Mouse (Mus musculus): ENCODE data around the gene Prelp. TPM values are rescaled to one million over a fixed set of nuclear protein-coding genes. Genes with fewer than 3 reads are reported as not detected.
A peak's percentile ranks its signal among the peaks of the same experiment; 100 is the strongest.

The Prelp gene
- polyA plus RNA-seq, 1 experiment, result 14.2 TPM

DNA sequence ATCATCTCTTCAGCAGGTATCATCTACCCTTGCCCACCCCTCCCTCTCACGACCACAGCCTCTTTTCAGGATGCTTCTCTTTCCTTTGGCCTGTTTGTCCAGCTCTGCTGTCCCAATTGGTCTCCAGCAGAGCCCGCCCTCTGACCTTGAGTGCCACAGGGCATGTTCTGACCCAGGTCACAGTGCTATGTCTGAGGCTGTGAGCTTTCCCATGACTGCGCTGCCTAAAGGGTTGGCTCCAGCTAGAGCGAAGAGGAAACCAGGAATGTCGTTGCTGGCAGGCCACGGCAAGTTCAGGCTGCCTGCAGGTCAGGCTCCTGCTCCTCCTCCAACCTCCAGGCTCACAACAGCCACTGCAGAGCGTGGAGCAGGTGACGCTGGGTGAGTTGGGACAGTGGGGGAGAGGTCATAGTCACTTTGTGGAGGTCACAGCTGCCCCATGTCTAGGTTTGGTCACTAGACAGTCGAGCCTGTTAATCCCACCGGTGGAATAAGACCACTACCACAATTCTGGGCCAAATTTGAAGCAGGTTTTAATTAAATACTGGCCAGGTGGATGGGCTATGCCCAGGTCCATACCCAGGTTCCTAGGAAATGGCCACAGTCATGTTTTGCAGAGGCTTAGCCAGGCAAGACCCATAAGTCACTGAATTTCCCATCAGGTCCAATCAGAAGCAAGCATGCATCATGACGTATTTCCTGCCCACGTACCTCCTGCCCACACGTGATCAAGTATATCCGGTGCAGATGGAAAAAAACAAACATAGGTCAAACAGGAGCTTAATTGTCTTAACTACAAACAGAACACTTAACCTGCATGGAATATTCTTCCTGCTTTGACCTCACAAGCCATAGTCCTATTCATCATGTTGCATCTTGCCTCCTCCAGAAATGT lies 12.3 kb upstream of the Prelp start:
- TF ChIP-seq CTCF (IDR thresholded peaks at IDR 0.05; ENCODE audit: extremely low read depth, insufficient read length, insufficient replicate concordance, low read depth, low read length) (no peak), POLR2A (IDR thresholded peaks at IDR 0.05; ENCODE audit: low read depth, low read length) (no peak)
- peaks cover 3% of the 10 kb centered on the region; the same call in 1 of the 2 replicates for H3K4me1 ChIP-seq (ENCODE audit: control insufficient read depth, insufficient read depth, insufficient read length, low read length)
- H3K4me3 ChIP-seq (ENCODE audit: low read depth, low read length), result no peak overlapping the region
- 0 out of 2 replicates have a peak, but pooled peaks cover 3% of the 10 kb centered on the region for H3K27me3 ChIP-seq (ENCODE audit: control insufficient read depth, insufficient read depth, low read length)
- WGBS, result 77% methylated on average over 14 of the region's 14 CpGs
- H3K36me3 ChIP-seq (ENCODE audit: control insufficient read depth, insufficient read depth, low read length), result no peaks in the 10 kb centered on the region
- H3K27ac ChIP-seq (ENCODE audit: insufficient read depth, low read depth, low read length), result peak overlapping the region; percentile 13; the same call in 1 of the 2 replicates

DNA sequence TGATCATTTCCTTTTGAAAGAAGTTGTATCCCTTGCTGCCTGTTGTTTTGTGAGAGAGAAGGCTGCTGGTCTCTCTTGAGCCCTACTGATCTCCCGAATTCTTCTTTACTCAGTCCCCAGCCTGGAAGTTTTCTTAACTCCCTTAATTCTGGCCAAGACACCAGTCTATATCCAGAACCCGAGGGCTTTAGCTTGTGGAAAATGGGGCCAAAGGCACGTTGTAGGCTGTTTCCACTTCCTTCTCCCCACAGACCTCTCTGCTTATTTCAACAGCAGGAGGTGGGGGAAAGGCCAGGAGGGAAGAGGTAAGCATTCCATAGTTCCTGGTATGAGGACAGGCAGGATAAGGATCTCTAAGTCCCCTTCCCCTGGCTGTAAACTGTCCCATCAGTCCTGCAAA lies 8.8 kb upstream of the Prelp start:
- no peak overlapping the region for H3K4me3 ChIP-seq (ENCODE audit: low read depth, low read length)
- TF ChIP-seq POLR2A (IDR thresholded peaks at IDR 0.05; ENCODE audit: low read depth, low read length) (no peak), CTCF (IDR thresholded peaks at IDR 0.05; ENCODE audit: extremely low read depth, insufficient read length, insufficient replicate concordance, low read depth, low read length) (no peak)
- H3K27ac ChIP-seq (ENCODE audit: insufficient read depth, low read depth, low read length), result no peak overlapping the region
- WGBS, result 59% methylated on average over 3 of the region's 3 CpGs
- H3K4me1 ChIP-seq (ENCODE audit: control insufficient read depth, insufficient read depth, insufficient read length, low read length), result peaks cover 3% of the 10 kb centered on the region; the same call in 1 of the 2 replicates
- no peaks in the 10 kb centered on the region for H3K36me3 ChIP-seq (ENCODE audit: control insufficient read depth, insufficient read depth, low read length)
- no peaks in the 10 kb centered on the region for H3K27me3 ChIP-seq (ENCODE audit: control insufficient read depth, insufficient read depth, low read length)

DNA sequence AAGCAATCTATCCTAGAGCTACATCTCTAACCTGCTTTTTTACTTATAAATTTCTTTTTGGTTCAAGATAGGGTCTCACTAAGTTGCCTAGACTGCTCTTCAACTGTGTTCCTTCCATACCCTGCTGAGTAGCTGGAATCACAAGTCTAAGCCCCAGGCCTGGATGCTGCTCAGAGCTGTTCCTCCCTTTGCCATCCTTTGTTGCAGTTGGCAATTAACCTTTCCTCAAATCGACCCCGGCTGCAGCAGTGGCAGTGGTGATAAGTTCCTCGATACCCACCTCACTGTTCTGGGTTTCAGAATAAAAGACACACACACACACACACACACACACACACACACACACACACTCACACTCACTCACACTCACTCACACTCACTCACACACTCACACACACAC lies 4.0 kb upstream of the Prelp start:
- no peaks in the 10 kb centered on the region for H3K27me3 ChIP-seq (ENCODE audit: control insufficient read depth, insufficient read depth, low read length)
- H3K36me3 ChIP-seq (ENCODE audit: control insufficient read depth, insufficient read depth, low read length), result no peaks in the 10 kb centered on the region
- peaks cover 9% of the 10 kb centered on the region for H3K4me1 ChIP-seq (ENCODE audit: control insufficient read depth, insufficient read depth, insufficient read length, low read length)
- no peak overlapping the region for H3K4me3 ChIP-seq (ENCODE audit: low read depth, low read length)
- H3K27ac ChIP-seq (ENCODE audit: insufficient read depth, low read depth, low read length), result no peak overlapping the region
- TF ChIP-seq CTCF (IDR thresholded peaks at IDR 0.05; ENCODE audit: extremely low read depth, insufficient read length, insufficient replicate concordance, low read depth, low read length) (no peak), POLR2A (IDR thresholded peaks at IDR 0.05; ENCODE audit: low read depth, low read length) (no peak)
- 78% methylated on average over 3 of the region's 3 CpGs for WGBS

DNA sequence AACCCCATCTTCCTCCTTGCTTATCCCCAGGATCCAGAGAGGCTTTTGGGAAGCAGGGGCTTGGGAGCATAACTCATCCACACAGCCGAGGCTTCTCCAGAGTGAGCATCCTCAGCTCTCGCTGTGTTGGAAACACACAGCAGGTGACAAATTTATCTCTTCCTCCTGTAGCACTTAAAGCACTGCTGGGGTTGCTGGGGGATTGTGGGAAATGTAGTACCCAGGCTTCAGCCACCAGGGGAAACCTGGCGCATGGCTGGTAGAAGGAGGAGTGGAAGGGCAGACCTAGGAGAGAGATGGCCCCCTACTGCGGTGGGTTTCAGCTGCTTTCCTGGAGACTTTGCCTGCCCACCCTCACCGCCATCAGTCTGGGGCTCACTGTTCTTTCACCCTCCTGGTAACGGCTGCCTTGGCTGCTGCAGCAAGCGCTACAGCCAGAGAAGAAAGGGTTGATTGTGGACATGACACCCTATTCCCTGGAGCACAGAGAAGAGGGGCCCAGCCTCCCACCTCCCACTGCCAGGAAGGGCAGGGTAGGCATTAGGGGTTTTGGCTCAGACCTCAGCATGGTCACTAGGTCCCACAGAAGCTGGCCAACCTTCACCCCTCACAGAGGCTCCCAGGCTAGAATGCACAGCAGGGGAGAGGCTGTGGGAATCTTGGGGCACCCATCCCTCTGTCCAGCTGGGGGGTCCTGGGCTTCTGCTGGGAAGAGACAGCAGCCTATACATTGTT lies 3.1 kb upstream of the Prelp start:
- Histone ChIP-seq H3K27ac (ENCODE audit: insufficient read depth, low read depth, low read length) (no peak overlapping the region), H3K36me3 (ENCODE audit: control insufficient read depth, insufficient read depth, low read length) (no peaks in the 10 kb centered on the region), H3K27me3 (ENCODE audit: control insufficient read depth, insufficient read depth, low read length) (no peaks in the 10 kb centered on the region), H3K4me3 (ENCODE audit: low read depth, low read length) (no peak overlapping the region), H3K4me1 (ENCODE audit: control insufficient read depth, insufficient read depth, insufficient read length, low read length) (peaks cover 9% of the 10 kb centered on the region)
- WGBS, result 51% methylated on average over 7 of the region's 7 CpGs
- TF ChIP-seq CTCF (IDR thresholded peaks at IDR 0.05; ENCODE audit: extremely low read depth, insufficient read length, insufficient replicate concordance, low read depth, low read length) (no peak), POLR2A (IDR thresholded peaks at IDR 0.05; ENCODE audit: low read depth, low read length) (no peak)

DNA sequence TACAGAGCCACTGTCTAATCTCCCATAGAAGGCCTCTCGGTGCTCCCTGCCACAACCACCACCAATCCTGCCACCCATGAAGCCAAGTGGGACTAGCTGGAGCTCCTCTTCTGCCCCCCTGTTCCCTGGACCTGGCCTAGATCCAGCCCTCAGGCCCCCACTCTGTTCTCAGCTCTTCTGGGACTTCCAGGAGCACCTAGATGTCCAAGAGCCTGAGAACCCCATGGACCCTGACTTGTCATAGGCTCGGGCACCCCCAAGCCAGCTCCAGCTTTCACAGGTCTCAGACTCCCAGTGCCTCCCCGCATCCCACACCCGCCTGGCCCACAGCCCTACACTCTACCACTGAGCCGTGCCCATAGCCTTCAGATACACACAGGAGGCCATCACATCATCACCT lies 1.9 kb upstream of the Prelp start:
- Histone ChIP-seq H3K36me3 (ENCODE audit: control insufficient read depth, insufficient read depth, low read length) (no peaks in the 10 kb centered on the region), H3K27ac (ENCODE audit: insufficient read depth, low read depth, low read length) (no peak overlapping the region), H3K4me3 (ENCODE audit: low read depth, low read length) (no peak overlapping the region), H3K27me3 (ENCODE audit: control insufficient read depth, insufficient read depth, low read length) (no peaks in the 10 kb centered on the region), H3K4me1 (ENCODE audit: control insufficient read depth, insufficient read depth, insufficient read length, low read length) (peaks cover 11% of the 10 kb centered on the region)
- WGBS, result 91% methylated on average over 5 of the region's 5 CpGs
- TF ChIP-seq CTCF (IDR thresholded peaks at IDR 0.05; ENCODE audit: extremely low read depth, insufficient read length, insufficient replicate concordance, low read depth, low read length), result no peak
- TF ChIP-seq POLR2A (IDR thresholded peaks at IDR 0.05; ENCODE audit: low read depth, low read length), result no peak

DNA sequence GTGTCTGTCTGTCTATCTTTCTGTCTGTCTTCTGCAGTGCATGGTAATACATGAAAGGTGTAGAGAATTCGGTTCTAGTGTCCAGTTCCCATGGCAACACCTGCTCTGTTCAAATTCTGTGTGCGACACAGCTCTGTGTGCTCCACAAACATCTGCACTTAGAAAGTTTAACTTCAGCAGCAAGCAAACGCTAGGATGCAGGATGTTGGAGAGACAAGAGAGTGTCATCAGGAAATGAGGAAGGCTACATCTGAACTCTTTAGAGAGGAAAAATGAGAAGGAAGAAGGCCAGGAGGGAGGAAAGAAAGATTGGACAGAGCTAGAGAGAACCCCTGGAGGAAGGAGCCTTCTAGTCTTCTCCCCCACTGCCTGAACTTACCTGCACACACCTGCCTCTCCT lies 338 bp downstream of the Prelp start:
- Histone ChIP-seq H3K27me3 (ENCODE audit: control insufficient read depth, insufficient read depth, low read length) (no peaks in the 10 kb centered on the region), H3K4me3 (ENCODE audit: low read depth, low read length) (peak overlapping the region; percentile 50), H3K27ac (ENCODE audit: insufficient read depth, low read depth, low read length) (peak overlapping the region; percentile 82), H3K4me1 (ENCODE audit: control insufficient read depth, insufficient read depth, insufficient read length, low read length) (peaks cover 21% of the 10 kb centered on the region), H3K36me3 (ENCODE audit: control insufficient read depth, insufficient read depth, low read length) (no peaks in the 10 kb centered on the region)
- TF ChIP-seq CTCF (IDR thresholded peaks at IDR 0.05; ENCODE audit: extremely low read depth, insufficient read length, insufficient replicate concordance, low read depth, low read length) (no peak), POLR2A (IDR thresholded peaks at IDR 0.05; ENCODE audit: low read depth, low read length) (no peak)
- 12% methylated on average over 3 of the region's 3 CpGs for WGBS

DNA sequence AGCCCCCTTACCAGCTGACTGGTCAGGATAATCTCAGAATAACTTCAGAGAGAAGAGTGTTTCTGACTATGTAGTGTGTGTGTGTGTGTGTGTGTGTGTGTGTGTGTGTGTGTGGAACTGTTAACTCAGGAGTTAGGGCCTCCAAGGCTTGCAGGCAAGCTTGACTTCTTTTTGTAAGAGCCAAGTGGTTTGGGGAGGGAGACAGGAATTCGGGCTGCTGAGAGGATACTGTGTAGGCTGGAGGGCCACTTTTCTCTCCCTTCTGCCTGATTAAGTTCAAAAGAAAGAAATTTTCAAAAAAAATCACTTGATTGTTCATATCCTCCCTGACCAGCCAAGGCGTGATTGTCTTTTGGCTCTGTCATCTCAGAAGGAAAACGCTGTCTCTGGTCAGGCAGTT lies 813 bp downstream of the Prelp start:
- H3K4me3 ChIP-seq (ENCODE audit: low read depth, low read length), result peak overlapping the region; percentile 17; the same call in 1 of the 2 replicates
- TF ChIP-seq CTCF (IDR thresholded peaks at IDR 0.05; ENCODE audit: extremely low read depth, insufficient read length, insufficient replicate concordance, low read depth, low read length), result no peak
- peak overlapping the region; percentile 82 for H3K27ac ChIP-seq (ENCODE audit: insufficient read depth, low read depth, low read length)
- WGBS, result 13% methylated on average over 3 of the region's 3 CpGs
- H3K36me3 ChIP-seq (ENCODE audit: control insufficient read depth, insufficient read depth, low read length), result no peaks in the 10 kb centered on the region
- H3K4me1 ChIP-seq (ENCODE audit: control insufficient read depth, insufficient read depth, insufficient read length, low read length), result peaks cover 23% of the 10 kb centered on the region
- no peaks in the 10 kb centered on the region for H3K27me3 ChIP-seq (ENCODE audit: control insufficient read depth, insufficient read depth, low read length)
